Mouse (Mus musculus) forebrain, embryonic 13.5 days (tissue): ENCODE measurements at regions not wholly inside any gene's neighbourhood (a gene's known extent, or its start where the extent isn't known, plus 50 kb on each side); places are given as distances from the start of the nearest gene placed in this dataset.

Experiments used
- ATAC-seq: fragments of 200-750 bp; cut with Nextera tagmentation; 2 replicates; pipeline ENCODE4 v1.8.0; 2017
- H3K27ac ChIP-seq: fragments of 300-500 bp; sonication (generic); 2 replicates; pipeline ENCODE4 v1.5.1; 2015; ENCODE audit warnings: inconsistent platforms, mild to moderate bottlenecking, moderate library complexity
- H3K27me3 ChIP-seq: fragments of 300-500 bp; sonication (generic); 2 replicates; pipeline ENCODE4 v1.6.1; 2015; ENCODE audit warnings: mild to moderate bottlenecking, inconsistent platforms
- H3K36me3 ChIP-seq: fragments of 300-500 bp; sonication (generic); 2 replicates; pipeline ENCODE4 v1.6.1; 2015; ENCODE audit warnings: mild to moderate bottlenecking, inconsistent platforms; ENCODE audit not compliant: poor library complexity, severe bottlenecking
- H3K4me1 ChIP-seq: fragments of 300-500 bp; sonication (generic); 2 replicates; pipeline ENCODE4 v1.6.1; 2015; ENCODE audit warnings: inconsistent platforms
- H3K4me2 ChIP-seq: fragments of 300-500 bp; sonication (generic); 2 replicates; pipeline ENCODE4 v1.6.1; 2015; ENCODE audit warnings: inconsistent platforms, mild to moderate bottlenecking, moderate library complexity
- H3K4me3 ChIP-seq: fragments of 300-500 bp; sonication (generic); 2 replicates; pipeline ENCODE4 v1.5.1; 2015; ENCODE audit warnings: mild to moderate bottlenecking, inconsistent platforms
- H3K9ac ChIP-seq: fragments of 300-500 bp; sonication (generic); 2 replicates; pipeline ENCODE4 v1.6.1; 2015; ENCODE audit warnings: mild to moderate bottlenecking, inconsistent platforms
- H3K9me3 ChIP-seq: fragments of 300-500 bp; sonication (generic); replicated peaks from 2 replicates; pipeline ENCODE4 v1.6.1; 2016; ENCODE audit warnings: inconsistent platforms
- WGBS: fragments of 180-500 bp; shearing (Covaris S2); methylation state at CpG from one replicate; pipeline ENCODE4 v1.1.7; 2015; 5-methylcytosine and 5-hydroxymethylcytosine counted together

DNA sequence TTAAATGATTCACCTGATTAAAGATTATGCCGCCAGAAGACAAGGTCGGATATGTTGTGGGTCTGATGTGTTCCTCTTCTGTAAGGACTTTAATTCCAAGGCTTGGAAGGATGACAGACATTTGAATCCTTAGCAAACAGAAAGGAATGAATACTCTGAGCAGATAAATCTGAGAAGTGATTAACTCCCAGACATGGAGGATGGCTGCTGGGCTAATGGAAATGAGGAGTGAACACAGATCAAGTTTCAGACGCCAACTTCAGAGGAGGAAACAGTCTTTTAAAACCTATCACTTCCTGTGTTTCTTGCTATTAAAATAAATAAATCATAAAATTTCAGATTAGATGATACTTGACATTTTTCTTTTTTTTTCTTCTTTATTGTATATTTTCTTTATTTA lies 72.0 kb upstream of the Bmper start:
- no peaks in the 10 kb centered on the region for H3K27me3 ChIP-seq
- no peaks in the 10 kb centered on the region for H3K36me3 ChIP-seq
- H3K4me1 ChIP-seq = no peaks in the 10 kb centered on the region
- no peak overlapping the region for H3K27ac ChIP-seq
- no peak overlapping the region for H3K9ac ChIP-seq
- no peak overlapping the region for H3K4me3 ChIP-seq
- 87% methylated on average over 3 of the region's 3 CpGs for WGBS
- no peak overlapping the region for H3K4me2 ChIP-seq
- ATAC-seq = no peak
- no peaks in the 10 kb centered on the region for H3K9me3 ChIP-seq

DNA sequence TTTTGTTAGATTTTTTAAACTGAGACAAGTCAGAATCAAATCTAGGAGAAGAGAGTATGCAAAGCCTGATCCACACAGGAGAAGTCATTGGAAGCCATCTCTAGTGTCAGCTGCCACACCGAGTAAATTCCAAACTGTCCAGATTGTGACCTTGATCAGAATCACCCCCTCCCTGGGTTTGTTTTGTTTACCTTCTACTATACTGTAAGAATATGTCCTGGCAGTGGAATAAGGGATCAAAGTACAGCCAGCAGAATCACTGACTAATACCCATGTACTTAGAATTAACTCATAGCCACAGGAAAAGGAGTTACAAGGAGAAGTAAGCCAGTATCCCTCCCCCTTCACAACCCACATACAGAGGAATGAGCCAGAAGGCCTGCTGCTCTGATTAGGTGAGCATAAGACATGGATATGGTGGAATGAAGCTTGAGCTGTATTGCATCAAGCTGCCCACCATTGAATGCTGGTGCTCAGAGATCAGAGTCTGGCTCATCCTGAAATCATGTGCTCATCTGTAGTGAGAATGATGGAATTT lies 70.9 kb upstream of the Bmper start:
- H3K27me3 ChIP-seq = no peaks in the 10 kb centered on the region
- no peak overlapping the region for H3K4me3 ChIP-seq
- no peak overlapping the region for H3K9ac ChIP-seq
- no peak overlapping the region for H3K27ac ChIP-seq
- H3K4me1 ChIP-seq = peaks cover under 1% of the 10 kb centered on the region; the same call in 1 of the 2 replicates
- H3K36me3 ChIP-seq = no peaks in the 10 kb centered on the region
- whole genome bisulfite sequencing = 95% methylated on average over 1 of the region's 1 CpGs
- no peaks in the 10 kb centered on the region for H3K9me3 ChIP-seq
- no peak for ATAC-seq
- H3K4me2 ChIP-seq = no peak overlapping the region

DNA sequence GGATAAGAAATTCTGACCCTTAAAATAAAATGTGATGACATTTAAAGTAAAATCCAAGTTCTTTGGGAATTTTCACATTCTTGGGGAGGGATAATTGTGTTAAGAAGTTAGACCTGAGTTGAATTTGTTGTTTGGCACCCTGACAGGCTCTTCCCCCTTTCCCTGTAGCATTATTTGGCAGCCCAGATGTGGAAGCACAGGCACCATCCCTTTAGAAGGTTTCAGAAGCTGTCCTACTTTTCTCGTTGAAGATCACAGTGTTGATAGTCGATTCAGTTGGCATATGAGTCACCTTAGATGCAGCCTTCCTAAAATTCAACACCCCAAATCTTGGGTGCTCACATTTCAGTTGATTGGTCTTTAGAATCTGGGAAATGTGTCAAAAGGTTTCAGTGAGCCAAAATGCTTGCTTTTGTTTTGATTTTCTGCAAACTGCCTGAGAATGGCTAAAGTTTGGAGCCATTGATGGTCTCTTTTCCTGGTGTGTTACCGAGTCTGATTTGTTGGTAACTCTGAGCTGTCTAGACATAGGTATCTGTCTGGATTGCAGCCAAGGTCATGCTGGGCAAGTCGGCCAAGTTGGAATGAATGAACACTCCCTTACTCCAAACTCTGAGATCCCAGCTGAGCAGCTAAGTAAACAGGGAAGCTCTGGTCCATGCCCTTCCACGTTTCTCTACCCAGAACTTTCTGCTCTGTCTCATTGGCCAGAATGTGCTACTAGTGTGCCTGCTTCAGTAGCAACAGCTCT lies 65.9 kb upstream of the Bmper start:
- no peak overlapping the region for H3K4me2 ChIP-seq
- no peak overlapping the region for H3K4me3 ChIP-seq
- H3K27ac ChIP-seq = no peak overlapping the region
- no peaks in the 10 kb centered on the region for H3K36me3 ChIP-seq
- peaks cover 5% of the 10 kb centered on the region; the same call in 1 of the 2 replicates for H3K4me1 ChIP-seq
- H3K9me3 ChIP-seq = no peaks in the 10 kb centered on the region
- H3K9ac ChIP-seq = no peak overlapping the region
- no peak for ATAC-seq
- WGBS = 61% methylated on average over 5 of the region's 5 CpGs
- H3K27me3 ChIP-seq = no peaks in the 10 kb centered on the region

DNA sequence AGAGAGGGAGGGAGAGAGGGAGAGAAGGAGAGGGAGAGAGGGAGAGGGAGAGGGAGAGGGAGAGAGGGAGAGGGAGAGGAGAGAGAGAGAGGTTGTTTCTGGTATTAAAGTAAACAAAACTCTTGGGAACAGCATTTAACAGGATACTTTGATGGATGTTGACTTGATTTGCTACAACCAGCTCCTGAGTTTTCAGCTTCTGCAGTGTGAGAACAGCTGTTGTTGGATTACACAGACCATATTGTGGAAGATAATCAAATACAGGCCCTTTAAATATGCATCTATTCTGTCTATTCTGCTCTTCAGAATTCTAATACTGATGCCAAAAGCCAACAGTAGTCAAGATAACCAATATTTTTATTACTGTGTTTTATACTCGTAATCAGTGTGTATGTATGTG lies 64.4 kb upstream of the Bmper start:
- Histone ChIP-seq H3K4me3 (no peak overlapping the region), H3K4me1 (peaks cover 5% of the 10 kb centered on the region; the same call in 1 of the 2 replicates), H3K27ac (no peak overlapping the region), H3K9ac (no peak overlapping the region), H3K36me3 (no peaks in the 10 kb centered on the region), H3K27me3 (no peaks in the 10 kb centered on the region), H3K9me3 (no peaks in the 10 kb centered on the region), H3K4me2 (no peak overlapping the region)
- no peak for ATAC-seq
- 67% methylated on average over 1 of the region's 1 CpGs for WGBS

DNA sequence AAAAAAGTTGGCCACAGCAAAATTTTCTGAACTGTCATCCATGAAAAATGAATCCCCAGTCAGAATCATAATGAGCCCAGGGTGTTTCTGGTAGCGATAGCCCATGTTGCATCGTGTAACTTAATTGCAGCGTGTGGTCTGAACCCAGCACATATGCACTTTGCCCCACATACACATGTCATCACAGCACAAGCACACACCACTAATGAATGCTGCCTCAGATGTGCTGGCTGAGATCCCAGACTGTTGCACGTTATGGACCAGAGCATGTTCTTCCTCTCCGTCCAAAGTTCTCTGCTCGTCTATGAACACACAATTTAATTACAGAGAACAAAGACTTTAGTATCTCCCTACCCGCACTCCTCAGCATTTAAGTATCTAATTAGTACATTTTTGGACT lies 61.5 kb upstream of the Bmper start:
- no peak overlapping the region for H3K4me3 ChIP-seq
- no peaks in the 10 kb centered on the region for H3K27me3 ChIP-seq
- no peaks in the 10 kb centered on the region for H3K9me3 ChIP-seq
- WGBS = 65% methylated on average over 7 of the region's 7 CpGs
- ATAC-seq = no peak
- H3K27ac ChIP-seq = no peak overlapping the region
- H3K4me2 ChIP-seq = no peak overlapping the region
- H3K36me3 ChIP-seq = no peaks in the 10 kb centered on the region
- no peak overlapping the region for H3K9ac ChIP-seq
- peaks cover 5% of the 10 kb centered on the region; the same call in 1 of the 2 replicates for H3K4me1 ChIP-seq

DNA sequence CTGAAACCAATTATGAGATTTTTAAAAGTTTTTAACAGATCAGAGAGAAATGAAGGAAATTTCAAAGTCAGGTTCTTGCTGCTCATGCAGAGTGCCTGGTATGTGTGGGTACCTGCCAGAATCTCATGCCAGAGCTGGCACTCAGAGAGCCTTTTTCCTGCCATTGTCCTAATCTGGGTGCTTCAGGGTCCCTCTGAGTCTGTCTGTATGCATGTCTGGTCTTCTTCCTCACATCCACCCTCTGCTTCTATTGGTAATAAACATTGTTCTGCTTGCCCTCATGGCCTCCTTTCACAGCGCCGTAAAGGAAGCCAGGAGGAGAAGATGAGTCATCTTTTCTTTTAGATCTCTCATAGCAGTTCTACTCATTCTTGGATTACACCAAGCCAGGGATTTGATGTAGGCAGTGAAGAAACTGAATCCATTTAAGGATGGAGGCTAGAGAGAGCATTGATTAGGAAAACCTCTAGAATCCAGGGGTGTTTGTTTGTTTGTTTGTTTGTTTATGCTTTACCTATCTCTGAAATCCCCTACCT lies 55.8 kb upstream of the Bmper start:
- 94% methylated on average over 2 of the region's 2 CpGs for WGBS
- no peaks in the 10 kb centered on the region for H3K27me3 ChIP-seq
- no peak for ATAC-seq
- no peak overlapping the region for H3K4me3 ChIP-seq
- H3K4me2 ChIP-seq = no peak overlapping the region
- H3K9ac ChIP-seq = no peak overlapping the region
- no peaks in the 10 kb centered on the region for H3K9me3 ChIP-seq
- H3K27ac ChIP-seq = no peak overlapping the region
- H3K36me3 ChIP-seq = no peaks in the 10 kb centered on the region
- no peaks in the 10 kb centered on the region for H3K4me1 ChIP-seq

DNA sequence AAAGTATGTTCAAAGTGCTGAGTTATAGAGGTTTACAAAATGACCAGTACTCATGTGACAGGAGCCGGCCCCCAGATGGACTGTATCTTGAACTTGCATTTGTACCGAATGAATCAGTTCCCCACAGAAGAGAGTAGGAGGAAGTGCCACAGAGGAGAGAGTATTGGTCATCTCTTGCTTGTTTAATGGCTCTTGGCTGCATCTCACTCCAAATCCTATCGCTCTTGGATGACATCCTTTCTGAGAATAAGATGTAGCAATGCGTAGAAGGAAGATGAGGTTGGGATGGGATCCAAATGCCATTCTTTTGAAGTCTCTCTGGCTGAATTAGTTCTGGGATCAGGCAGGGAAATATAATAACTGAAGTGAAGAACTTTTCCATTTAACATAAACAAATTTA lies 55.2 kb upstream of the Bmper start:
- H3K4me2 ChIP-seq = no peak overlapping the region
- ATAC-seq = no peak
- H3K4me3 ChIP-seq = no peak overlapping the region
- no peak overlapping the region for H3K9ac ChIP-seq
- no peaks in the 10 kb centered on the region for H3K9me3 ChIP-seq
- H3K27me3 ChIP-seq = no peaks in the 10 kb centered on the region
- WGBS = 93% methylated on average over 4 of the region's 4 CpGs
- no peaks in the 10 kb centered on the region for H3K4me1 ChIP-seq
- H3K36me3 ChIP-seq = no peaks in the 10 kb centered on the region
- no peak overlapping the region for H3K27ac ChIP-seq

DNA sequence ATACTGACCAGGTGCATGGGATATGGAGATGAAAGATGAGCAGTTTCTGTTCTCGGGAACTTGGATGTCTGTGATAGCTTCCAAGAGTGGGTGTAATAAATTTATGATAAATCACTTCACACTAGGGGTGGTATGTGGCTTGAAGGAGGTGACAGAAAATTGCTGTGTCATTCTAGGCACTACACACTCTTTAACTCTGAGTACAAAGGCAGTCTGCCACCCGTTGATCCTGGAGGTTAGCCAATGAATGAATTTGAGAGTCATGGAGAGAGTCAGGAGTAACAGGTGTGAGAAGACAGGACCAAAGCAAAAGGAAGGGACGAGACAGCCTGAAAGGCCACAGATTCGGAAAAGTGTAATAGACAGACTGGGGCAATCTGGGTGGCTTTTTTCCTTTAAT lies 54.7 kb upstream of the Bmper start:
- no peak for ATAC-seq
- no peak overlapping the region for H3K27ac ChIP-seq
- H3K9me3 ChIP-seq = no peaks in the 10 kb centered on the region

DNA sequence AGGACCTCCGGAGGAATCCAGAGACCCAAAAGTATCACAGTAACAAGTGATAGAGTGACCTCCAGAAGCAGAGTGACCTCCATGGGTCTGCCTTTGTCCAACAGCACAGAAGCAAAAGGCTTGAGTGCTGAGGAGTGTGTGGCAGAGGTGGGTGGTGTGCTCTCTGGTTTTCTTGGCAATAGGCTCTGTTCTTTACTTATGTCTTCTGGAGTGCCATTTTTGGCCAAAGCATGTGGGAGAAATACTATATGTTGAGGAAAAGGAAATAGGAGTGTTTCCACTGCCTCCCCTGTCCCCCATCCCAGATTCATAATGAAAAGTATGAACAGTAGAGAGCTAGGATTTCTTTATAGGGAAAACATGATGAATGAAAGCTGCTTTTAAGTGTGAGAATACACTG lies 51.5 kb upstream of the Bmper start:
- ATAC-seq = no peak
- Histone ChIP-seq H3K27me3 (no peaks in the 10 kb centered on the region), H3K27ac (no peak overlapping the region), H3K4me3 (no peak overlapping the region), H3K4me2 (no peak overlapping the region), H3K9ac (no peak overlapping the region), H3K4me1 (no peaks in the 10 kb centered on the region), H3K9me3 (no peaks in the 10 kb centered on the region), H3K36me3 (no peaks in the 10 kb centered on the region)
- WGBS = 95% methylated on average over 1 of the region's 1 CpGs

More for the DNA sequence above, 54.7 kb upstream of the Bmper start:
- WGBS = 74% methylated on average over 4 of the region's 4 CpGs
- Histone ChIP-seq H3K9ac (no peak overlapping the region), H3K27me3 (no peaks in the 10 kb centered on the region), H3K4me2 (no peak overlapping the region), H3K36me3 (no peaks in the 10 kb centered on the region), H3K4me1 (no peaks in the 10 kb centered on the region), H3K4me3 (no peak overlapping the region)
